Mouse (Mus musculus) forebrain, embryonic 13.5 days (tissue): ENCODE measurements around the gene Map2k7. TPM values are rescaled to one million over a fixed set of nuclear protein-coding genes. Genes with fewer than 3 reads are reported as not detected.

ENCODE experiments used
- ATAC-seq: fragments of 200-750 bp; cut with Nextera tagmentation; 2 replicates; pipeline ENCODE4 v1.8.0; 2017
- H3K27ac ChIP-seq: fragments of 300-500 bp; sonication (generic); 2 replicates; pipeline ENCODE4 v1.5.1; 2015; ENCODE audit warnings: inconsistent platforms, mild to moderate bottlenecking, moderate library complexity
- H3K27me3 ChIP-seq: fragments of 300-500 bp; sonication (generic); 2 replicates; pipeline ENCODE4 v1.6.1; 2015; ENCODE audit warnings: mild to moderate bottlenecking, inconsistent platforms
- H3K36me3 ChIP-seq: fragments of 300-500 bp; sonication (generic); 2 replicates; pipeline ENCODE4 v1.6.1; 2015; ENCODE audit warnings: mild to moderate bottlenecking, inconsistent platforms; ENCODE audit not compliant: poor library complexity, severe bottlenecking
- H3K4me1 ChIP-seq: fragments of 300-500 bp; sonication (generic); 2 replicates; pipeline ENCODE4 v1.6.1; 2015; ENCODE audit warnings: inconsistent platforms
- H3K4me2 ChIP-seq: fragments of 300-500 bp; sonication (generic); 2 replicates; pipeline ENCODE4 v1.6.1; 2015; ENCODE audit warnings: inconsistent platforms, mild to moderate bottlenecking, moderate library complexity
- H3K4me3 ChIP-seq: fragments of 300-500 bp; sonication (generic); 2 replicates; pipeline ENCODE4 v1.5.1; 2015; ENCODE audit warnings: mild to moderate bottlenecking, inconsistent platforms
- H3K9ac ChIP-seq: fragments of 300-500 bp; sonication (generic); 2 replicates; pipeline ENCODE4 v1.6.1; 2015; ENCODE audit warnings: mild to moderate bottlenecking, inconsistent platforms
- H3K9me3 ChIP-seq: fragments of 300-500 bp; sonication (generic); replicated peaks from 2 replicates; pipeline ENCODE4 v1.6.1; 2016; ENCODE audit warnings: inconsistent platforms
- WGBS: fragments of 180-500 bp; shearing (Covaris S2); methylation state at CpG from one replicate; pipeline ENCODE4 v1.1.7; 2015; 5-methylcytosine and 5-hydroxymethylcytosine counted together
- polyA plus RNA-seq: library from polyadenylated mRNA; unstranded; fragments of >200 nt; fragmentation: Nextera tagmentation; extraction: Ambion mirVana; gene quantifications from 2 replicates; pipeline ENCODE4 v1.2.1, GENCODE M21; 2015

The Map2k7 gene
- polyA plus RNA-seq, 1 experiment from 2014 or later = 24.6 TPM

DNA sequence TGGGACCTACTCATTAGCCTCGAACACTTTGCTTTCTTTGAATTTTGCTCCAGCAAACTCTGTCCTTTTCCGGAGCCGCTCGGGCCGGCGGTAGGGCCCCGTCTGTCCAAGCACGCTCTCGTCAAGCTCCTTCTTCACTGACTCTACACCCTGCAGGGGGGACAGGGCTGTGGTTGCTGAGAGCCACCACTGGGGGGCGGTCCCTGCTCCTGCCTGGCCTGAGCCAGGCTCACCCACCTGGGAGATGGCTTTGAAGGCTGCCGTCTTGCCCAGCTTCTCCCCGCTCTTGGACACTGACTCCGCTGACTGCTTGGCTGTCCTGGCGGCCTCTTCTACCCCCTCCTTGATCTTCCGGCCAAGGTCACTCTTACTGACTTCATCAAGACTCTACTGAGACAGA, 29.1 kb downstream of the Map2k7 start:
- Histone ChIP-seq H3K4me1 (no peaks in the 10 kb centered on the region), H3K9me3 (no peaks in the 10 kb centered on the region), H3K36me3 (peaks cover 96% of the 10 kb centered on the region), H3K27ac (no peak overlapping the region), H3K9ac (no peak overlapping the region), H3K4me3 (no peak overlapping the region), H3K27me3 (no peaks in the 10 kb centered on the region), H3K4me2 (no peak overlapping the region)
- 78% methylated on average over 15 of the region's 15 CpGs for WGBS
- peak; percentile 70; the same call in 1 of the 2 replicates for ATAC-seq

DNA sequence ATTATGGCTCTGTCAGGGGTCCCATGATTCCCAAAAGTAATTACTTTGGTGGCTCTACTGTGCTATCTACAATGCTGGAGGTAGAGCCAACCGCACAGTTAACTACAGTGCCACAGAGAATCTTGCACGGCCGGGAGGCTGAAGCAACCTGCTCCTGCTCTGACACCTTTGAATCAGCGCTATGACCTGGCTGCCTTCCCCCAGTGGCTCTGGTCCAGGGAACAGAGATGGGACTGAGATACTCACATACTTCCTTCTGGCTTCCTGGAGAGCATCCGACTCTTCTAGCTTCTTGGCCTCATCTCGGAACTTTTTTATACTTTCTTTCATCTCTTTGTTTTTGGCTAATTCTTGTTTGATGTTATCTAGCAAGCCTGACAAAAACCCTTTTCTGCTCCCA, 31.1 kb downstream of the Map2k7 start:
- no peak overlapping the region for H3K27ac ChIP-seq
- no peaks in the 10 kb centered on the region for H3K27me3 ChIP-seq
- no peak for ATAC-seq
- WGBS = 92% methylated on average over 6 of the region's 6 CpGs
- peaks cover 91% of the 10 kb centered on the region for H3K36me3 ChIP-seq
- no peaks in the 10 kb centered on the region for H3K9me3 ChIP-seq
- H3K9ac ChIP-seq = no peak overlapping the region
- H3K4me1 ChIP-seq = peaks cover 4% of the 10 kb centered on the region
- H3K4me3 ChIP-seq = no peak overlapping the region
- H3K4me2 ChIP-seq = no peak overlapping the region

DNA sequence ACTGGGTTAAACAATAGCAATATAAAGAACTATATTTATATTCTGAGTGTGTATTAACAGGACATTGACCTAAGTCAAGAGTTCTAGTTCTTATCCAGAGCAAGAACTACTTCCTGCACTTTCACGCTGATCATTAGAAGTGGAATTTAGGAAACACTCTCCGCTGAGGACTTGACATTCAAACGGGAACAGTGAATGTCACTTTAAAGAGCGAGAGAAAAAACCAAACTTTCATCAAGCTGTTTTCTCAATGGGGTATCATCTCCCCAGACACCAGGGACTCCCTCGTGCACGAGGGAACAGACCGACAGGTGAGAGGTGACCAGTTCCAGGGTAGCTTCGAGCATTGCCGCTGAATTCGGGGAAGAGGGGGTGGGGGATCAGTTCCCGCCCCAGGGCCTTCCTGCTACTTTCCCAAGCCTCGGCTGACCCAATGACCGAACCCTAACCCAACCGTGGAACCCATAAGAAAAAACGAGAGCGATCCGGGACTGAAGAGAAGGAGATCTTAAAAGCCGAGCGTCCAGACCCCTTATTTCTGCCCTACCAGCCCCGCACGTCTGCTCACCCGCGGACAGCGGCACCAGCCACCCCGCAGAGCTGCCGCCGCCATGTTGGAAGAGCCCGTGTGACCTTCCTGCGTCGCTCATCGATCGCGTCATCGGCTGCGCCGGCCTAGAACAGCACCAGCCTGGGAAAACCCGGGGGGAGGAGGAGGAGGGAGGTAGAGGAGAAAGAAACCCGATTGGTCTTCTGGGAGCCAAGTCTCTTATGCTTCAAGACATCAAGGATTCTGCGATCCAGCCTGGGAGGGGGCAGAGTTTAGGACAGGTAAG, 37.0 kb downstream of the Map2k7 start, which contains the start of gene Timm44:
Gene Timm44, minus strand, starts transcription at position 639 of the 836 bp plus-strand sequence.
- Histone ChIP-seq H3K9me3 (no peaks in the 10 kb centered on the region), H3K4me3 (peak within 1 kb of the TSS; percentile 81), H3K27ac (peak within 1 kb of the TSS; percentile 73), H3K27me3 (no peaks in the 10 kb centered on the region), H3K4me2 (peak within 1 kb of the TSS; percentile 81), H3K4me1 (peaks cover 12% of the 10 kb centered on the region), H3K36me3 (peaks cover 33% of the 10 kb centered on the region), H3K9ac (peak within 1 kb of the TSS; percentile 86)
- ATAC-seq = peak; percentile 98
- under 1% methylated on average over 39 of the region's 39 CpGs for WGBS

DNA sequence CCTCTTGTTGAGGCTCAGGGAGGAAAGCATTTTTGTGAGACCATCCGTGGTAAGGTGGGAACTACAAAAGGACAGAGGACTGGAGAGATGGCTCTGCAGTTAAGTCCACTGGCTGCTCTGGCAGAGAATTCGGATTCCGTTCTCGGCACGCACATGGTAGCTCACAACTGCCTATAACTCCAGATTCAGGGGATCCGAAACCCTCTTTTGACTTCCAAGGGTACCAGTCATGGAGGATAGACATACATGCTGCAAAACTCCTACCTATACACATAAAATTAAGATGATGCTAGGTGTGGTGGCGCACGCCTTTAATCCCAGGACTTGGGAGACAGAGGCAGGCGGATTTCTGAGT, 37.5 kb downstream of the Map2k7 start:
- peaks cover 12% of the 10 kb centered on the region for H3K4me1 ChIP-seq
- peak overlapping the region; percentile 86 for H3K9ac ChIP-seq
- no peaks in the 10 kb centered on the region for H3K9me3 ChIP-seq
- H3K4me2 ChIP-seq = peak overlapping the region; percentile 81
- peak overlapping the region; percentile 73 for H3K27ac ChIP-seq
- peak overlapping the region; percentile 81 for H3K4me3 ChIP-seq
- H3K27me3 ChIP-seq = no peaks in the 10 kb centered on the region
- ATAC-seq = no peak; the same call in 1 of the 2 replicates
- peaks cover 28% of the 10 kb centered on the region for H3K36me3 ChIP-seq
- WGBS = 30% methylated on average over 9 of the region's 9 CpGs

DNA sequence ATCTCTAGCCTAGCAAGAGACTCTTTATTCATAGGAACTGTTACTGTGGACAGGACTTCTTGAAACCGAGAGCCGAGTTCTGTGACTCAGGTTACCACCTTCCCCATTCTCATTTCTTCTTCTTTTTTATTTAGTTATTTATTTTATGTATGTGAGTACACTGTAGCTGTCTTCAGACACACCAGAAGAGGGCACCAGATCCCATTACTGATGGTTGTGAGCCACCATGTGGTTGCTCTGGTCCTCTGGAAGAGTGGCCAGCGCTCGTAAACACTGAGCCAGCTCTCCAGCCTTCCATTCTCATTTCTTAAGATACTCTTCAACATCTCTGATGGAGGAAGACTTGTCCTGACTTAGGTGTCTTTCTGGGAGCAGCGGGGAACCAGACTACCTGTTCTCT, 54.2 kb downstream of the Map2k7 start:
- Histone ChIP-seq H3K9ac (no peak overlapping the region), H3K27ac (no peak overlapping the region), H3K4me2 (no peak overlapping the region), H3K4me1 (no peaks in the 10 kb centered on the region), H3K4me3 (no peak overlapping the region), H3K36me3 (peaks cover 90% of the 10 kb centered on the region), H3K9me3 (no peaks in the 10 kb centered on the region), H3K27me3 (no peaks in the 10 kb centered on the region)
- no peak for ATAC-seq
- 87% methylated on average over 5 of the region's 5 CpGs for WGBS

Other genes starting within 250 kb of the Map2k7 start
- gene Cd209f, start 132.9 kb upstream of the Map2k7 start, polyA plus RNA-seq = not detected in 2 replicates
- gene Cd209g, start 104.6 kb upstream of the Map2k7 start, polyA plus RNA-seq = not detected in 2 replicates
- 57.7 and 62.7 TPM in 2 replicates for gene Evi5l, start 72.2 kb upstream of the Map2k7 start, polyA plus RNA-seq
- gene Prr36, start 21.3 kb upstream of the Map2k7 start, polyA plus RNA-seq = 33.2 and 36.0 TPM in 2 replicates
- 0.14 TPM in 1 of 2 replicates, not detected in the other for gene Lrrc8e, start 11.9 kb upstream of the Map2k7 start, polyA plus RNA-seq
- 0.93 and 1.1 TPM in 2 replicates for gene Gm49320, start 125 bp downstream of the Map2k7 start, polyA plus RNA-seq
- gene Tgfbr3l, start 9.5 kb downstream of the Map2k7 start, polyA plus RNA-seq = 4.1 and 5.6 TPM in 2 replicates
- gene Snapc2, start 14.3 kb downstream of the Map2k7 start, polyA plus RNA-seq = 63.8 and 72.7 TPM in 2 replicates
- 272 and 274 TPM in 2 replicates for gene Ctxn1, start 20.5 kb downstream of the Map2k7 start, polyA plus RNA-seq
- gene Timm44, start 37.2 kb downstream of the Map2k7 start, polyA plus RNA-seq = 44.5 and 47.9 TPM in 2 replicates
- 24.3 and 24.8 TPM in 2 replicates for gene Ccl25, start 86.5 kb downstream of the Map2k7 start, polyA plus RNA-seq
- 199 and 215 TPM in 2 replicates for gene Elavl1, start 86.7 kb downstream of the Map2k7 start, polyA plus RNA-seq